ENCODE assay signal across 13 mouse cellular contexts in the genomic region with DNA sequence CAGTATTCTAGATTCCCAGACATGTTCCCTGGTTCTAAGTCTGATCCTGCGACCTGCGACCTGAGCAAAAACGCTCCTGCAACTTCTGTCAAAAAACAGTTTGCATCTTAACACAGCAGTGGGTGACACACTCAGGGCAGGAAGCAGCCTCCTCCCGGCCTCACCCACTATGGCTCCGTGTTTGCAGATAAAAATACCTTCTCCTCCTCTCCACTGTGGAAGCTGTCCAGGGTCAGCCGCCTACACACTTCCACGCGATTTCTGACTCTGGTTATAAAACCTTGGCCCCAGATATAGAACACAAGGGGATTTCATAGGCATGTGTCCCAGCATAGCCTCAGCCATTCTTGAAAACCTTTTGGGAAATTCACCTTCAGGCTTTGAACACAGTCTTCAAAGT. TPM values are rescaled to one million over a fixed set of nuclear protein-coding genes. Genes with fewer than 3 reads are reported as not detected.
DNase-seq lines count a peak whose midpoint lies in the region; ATAC-seq lines count a peak whose summit lies in the region.
"Had no signal": no experiment of that assay in that cellular context is flagged by ENCODE, and none has a peak within 500 bp of the region (broad histone marks: within the 10 kb centered on the region; RNA-seq: fewer than 3 reads in every experiment).

No protein-coding gene starts in this region.

- H3K27ac ChIP-seq in heart, embryonic 11.5 days (ENCODE audit: low read depth, low read length) = no peak overlapping the region
- no peak overlapping the region for H3K27ac ChIP-seq in forebrain, embryonic 10.5 days
- H3K27ac ChIP-seq: liver, embryonic 13.5 days had no signal

- no peak overlapping the region for H3K4me3 ChIP-seq in heart, embryonic 11.5 days (ENCODE audit: low read depth, low read length)
- no peak overlapping the region for H3K4me3 ChIP-seq in forebrain, embryonic 10.5 days
- H3K4me3 ChIP-seq: liver, embryonic 13.5 days; megakaryocyte, embryonic 14.5 days had no signal

- H3K4me1 ChIP-seq in heart, embryonic 11.5 days (ENCODE audit: control insufficient read depth, insufficient read depth, low read length) = no peaks in the 10 kb centered on the region
- H3K4me1 ChIP-seq in forebrain, embryonic 10.5 days = peaks cover 3% of the 10 kb centered on the region; the same call in 1 of the 2 replicates
- H3K4me1 ChIP-seq: liver, embryonic 13.5 days; megakaryocyte, embryonic 14.5 days had no signal

- peak; percentile 80 to 90 for DNase-seq in frontal cortex, adult 2 months (ENCODE audit: extremely low spot score in 1 of 2, low spot score in 1 of 2)
- DNase-seq in frontal cortex, postnatal 10 days (ENCODE audit: low spot score in 2 of 2) = no peak
- peak; percentile 91 for DNase-seq in brain, adult 2 months (ENCODE audit: low read depth, low spot score)
- peak; percentile 70 for DNase-seq in cerebellum, adult 9-11 months
- DNase-seq in left cerebral cortex, postnatal 14 days (ENCODE audit: low spot score in 2 of 2) = peak; percentile 61 to 64
- no peak for DNase-seq in forebrain, embryonic 10.5 days (ENCODE audit: extremely low spot score, low spot score)
- DNase-seq: liver, embryonic 13.5 days; thymus, postnatal 25 days had no signal

- no peak for ATAC-seq in heart, embryonic 11.5 days (replicated peaks; ENCODE audit: insufficient number of reproducible peaks, low FRiP score, low TSS enrichment)
- ATAC-seq: activated CD4-positive, CD25-positive, alpha-beta regulatory T cell, adult 4 months; lung, postnatal 0 days had no signal

- intact Hi-C loops in left cerebral cortex, postnatal 14 days (cut with DNase I) = loop anchor here (5.0 kb wide), 1 partner anchor 46 kb away; no protein-coding TSS in a partner anchor

- H3K4me2 ChIP-seq in heart, embryonic 11.5 days = no peak overlapping the region
- H3K4me2 ChIP-seq: liver, embryonic 13.5 days had no signal

- peaks cover 6% of the 10 kb centered on the region; the same call in 1 of the 2 replicates for H3K27me3 ChIP-seq in heart, embryonic 11.5 days (ENCODE audit: control insufficient read depth, insufficient read depth, low read length)
- 0 out of 2 replicates have a peak, but pooled peaks cover 6% of the 10 kb centered on the region for H3K27me3 ChIP-seq in forebrain, embryonic 10.5 days (ENCODE audit: poor library complexity, severe bottlenecking)
- H3K27me3 ChIP-seq: liver, embryonic 13.5 days had no signal

- 67% methylated on average over 8 of the region's 8 CpGs for WGBS in heart, embryonic 11.5 days (ENCODE audit: insufficient replicate concordance)
- 88% methylated on average over 8 of the region's 8 CpGs for WGBS in forebrain, embryonic 10.5 days

- no peak overlapping the region for H3K9ac ChIP-seq in heart, embryonic 11.5 days (ENCODE audit: low read depth, low read length)
- H3K9ac ChIP-seq: liver, embryonic 13.5 days had no signal

- no peaks in the 10 kb centered on the region for H3K36me3 ChIP-seq in heart, embryonic 11.5 days (ENCODE audit: control insufficient read depth, insufficient read depth, low read length)
- no peaks in the 10 kb centered on the region for H3K36me3 ChIP-seq in forebrain, embryonic 10.5 days (replicated peaks)
- H3K36me3 ChIP-seq: liver, embryonic 13.5 days had no signal

- H3K9me3 ChIP-seq in heart, embryonic 11.5 days (replicated peaks; ENCODE audit: control insufficient read depth, low read length) = no peaks in the 10 kb centered on the region
- H3K9me3 ChIP-seq in forebrain, embryonic 10.5 days = no peaks in the 10 kb centered on the region
- H3K9me3 ChIP-seq: liver, embryonic 13.5 days; megakaryocyte, embryonic 14.5 days had no signal

RNA-seq across cellular contexts. Expression of gene Atp2b2, which starts 9.6 kb away (rescaled TPM):
- 169 and 196 TPM in 2 replicates for polyA plus RNA-seq in frontal cortex, adult 2 months (2012; rRNA removed)
- total RNA-seq in left cerebral cortex, postnatal 14 days (2021) = 100 to 1,000 TPM; 603 to 682 TPM
- 0.38 and 0.40 TPM in 2 replicates for polyA plus RNA-seq in heart, embryonic 11.5 days (2014; fragmentation: Nextera tagmentation; extraction: Ambion mirVana)
- 1.1 and 1.4 TPM in 2 replicates for polyA plus RNA-seq in forebrain, embryonic 10.5 days (2016; fragmentation: Nextera tagmentation; extraction: Ambion mirVana)
- total RNA-seq: hematopoietic stem cell, adult 5-6 weeks had no signal

Comparison
In these comparisons a context has a peak if more than half of its experiments do, and no peak if none do; other contexts are left out.
1. DNase-seq: peak in frontal cortex, adult 2 months (2 of 2), brain, adult 2 months (single experiment), cerebellum, adult 9-11 months (single experiment) and left cerebral cortex, postnatal 14 days (2 of 2); none in frontal cortex, postnatal 10 days (0 of 2) and forebrain, embryonic 10.5 days (single experiment).
2. RNA of gene Atp2b2, which starts 9.6 kb away (polyA plus RNA-seq): 169 to 196 TPM in frontal cortex, adult 2 months; 1.1 to 1.4 TPM in forebrain, embryonic 10.5 days and 0.38 to 0.40 TPM in heart, embryonic 11.5 days; every median in the first group is over 10 times any median in the second.